Mouse (Mus musculus): ENCODE measurements around the gene Gm4131. TPM values are rescaled to one million over a fixed set of nuclear protein-coding genes. Genes with fewer than 3 reads are reported as not detected.

The Gm4131 gene
- polyA plus RNA-seq (2015; fragmentation: Nextera tagmentation; extraction: Ambion mirVana): not detected in 2 replicates

GRCm38 (mm10) chr14:62566821-62567220 is at the start of gene Gm4131:
TSS of gene Gm4131 (minus strand) at chr14:62566921.

GRCm38 (mm10) chr14:62555309-62555829 is 11.4 kb downstream of the Gm4131 start, which contains the start of gene Fam124a:
TSS of gene Fam124a (plus strand) at chr14:62555737.

GRCm38 (mm10) chr14:62456239-62456747 is 110.4 kb downstream of the Gm4131 start, which contains the start of gene Gucy1b2:
TSS of gene Gucy1b2 (minus strand) at chr14:62456289.

Other genes starting within 250 kb of the Gm4131 start
- 0.05 and 0.08 TPM in 2 replicates for gene Gucy1b2, start 110.6 kb downstream of the Gm4131 start, polyA plus RNA-seq (2015; fragmentation: Nextera tagmentation; extraction: Ambion mirVana)
- gene Fam124a, start 11.2 kb downstream of the Gm4131 start, polyA plus RNA-seq (2015; fragmentation: Nextera tagmentation; extraction: Ambion mirVana): 4.8 and 5.1 TPM in 2 replicates
- gene Serpine3, start 96.7 kb upstream of the Gm4131 start, polyA plus RNA-seq (2015; fragmentation: Nextera tagmentation; extraction: Ambion mirVana): not detected in 2 replicates
- 7.8 and 10.2 TPM in 2 replicates for gene Ints6, start 194.2 kb upstream of the Gm4131 start, polyA plus RNA-seq (2015; fragmentation: Nextera tagmentation; extraction: Ambion mirVana)